Mouse (Mus musculus): ENCODE measurements around the gene Frmd4a. TPM values are rescaled to one million over a fixed set of nuclear protein-coding genes. Genes with fewer than 3 reads are reported as not detected.

The Frmd4a gene
- total RNA-seq (2022), result 1 to 10 TPM; 2.1 to 3.0 (median 2.6) TPM

DNA sequence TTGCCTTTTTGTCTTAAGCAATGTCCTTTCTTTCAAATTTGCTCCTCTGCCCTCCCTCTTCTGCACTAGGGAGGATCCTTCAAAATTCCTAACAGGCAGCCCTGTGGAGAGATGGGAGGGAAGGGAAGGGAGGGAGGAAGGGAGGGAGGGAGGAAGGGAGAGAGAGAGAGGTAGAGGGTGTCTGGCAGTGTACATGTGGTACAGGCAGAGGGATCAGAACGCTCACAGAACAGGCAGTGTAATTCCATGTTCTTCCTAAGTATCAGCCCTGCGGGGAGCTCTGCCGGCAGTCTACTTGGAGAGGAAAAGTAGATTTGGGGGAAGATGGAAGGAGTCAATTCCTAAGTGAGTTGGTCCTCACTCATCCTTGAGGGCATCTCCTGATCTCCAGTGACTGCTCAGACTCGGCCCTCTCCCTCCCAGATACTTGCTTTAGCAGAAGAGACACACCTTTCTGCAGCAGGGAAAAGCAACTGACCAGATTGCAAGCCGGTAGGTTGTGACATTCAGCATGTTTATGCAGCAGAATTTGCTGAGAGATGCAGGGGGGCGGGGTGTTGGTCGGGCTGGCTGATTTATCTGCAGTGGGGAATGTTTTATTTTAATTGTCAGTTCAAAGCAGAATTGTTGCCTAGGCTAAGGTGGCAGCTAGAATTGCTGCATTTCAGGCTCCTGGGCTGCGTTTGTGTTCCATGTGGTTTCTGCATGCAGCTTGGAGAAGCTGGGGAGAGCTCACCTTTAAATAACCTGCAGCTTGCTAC lies at the start of gene Frmd4a:
Frmd4a (plus strand) TSS at position 190 of the 761 bp plus-strand sequence.
- DNase-seq (ENCODE audit: low spot score in 2 of 2), result no peak

DNA sequence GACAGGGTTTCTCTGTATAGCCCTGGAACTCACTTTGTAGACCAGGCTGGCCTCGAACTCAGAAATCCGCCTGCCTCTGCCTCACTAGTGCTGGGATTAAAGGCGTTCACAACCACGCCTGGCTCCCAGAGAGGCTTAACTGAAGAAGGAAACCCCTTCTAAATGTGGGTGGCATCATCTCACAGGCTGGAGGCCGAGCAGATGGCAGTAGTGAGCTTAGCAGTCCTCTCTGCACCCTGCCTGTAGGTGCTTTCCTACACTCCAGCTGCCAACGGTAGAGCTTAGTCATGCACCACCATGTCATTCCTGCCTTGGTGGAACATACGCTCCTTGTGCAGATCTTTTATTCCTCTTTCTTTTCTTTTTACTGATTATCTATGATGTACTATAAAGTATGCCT lies 28.6 kb upstream of the Frmd4a start:
- DNase-seq (ENCODE audit: low spot score in 2 of 2), result no peak

DNA sequence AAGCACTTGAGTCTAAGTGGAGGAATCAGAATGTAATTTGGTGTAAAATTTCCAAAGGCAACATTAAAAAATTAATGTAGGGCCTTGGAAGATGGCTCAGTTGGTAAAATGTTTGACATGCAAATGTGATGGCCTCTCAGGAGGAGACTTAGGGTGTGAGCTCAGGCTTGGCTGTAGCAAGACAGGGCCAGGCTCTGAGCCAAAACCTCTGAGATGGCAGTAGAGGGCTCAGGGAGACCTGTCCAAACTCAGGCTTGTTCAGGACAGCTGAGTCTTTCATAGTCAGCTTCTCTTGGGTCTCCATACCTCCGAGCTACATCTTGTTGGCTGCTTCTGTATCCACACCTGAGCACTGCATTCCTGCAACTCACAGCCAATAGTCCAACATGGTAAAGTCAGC lies 27.1 kb upstream of the Frmd4a start:
- DNase-seq (ENCODE audit: low spot score in 2 of 2), result no peak

DNA sequence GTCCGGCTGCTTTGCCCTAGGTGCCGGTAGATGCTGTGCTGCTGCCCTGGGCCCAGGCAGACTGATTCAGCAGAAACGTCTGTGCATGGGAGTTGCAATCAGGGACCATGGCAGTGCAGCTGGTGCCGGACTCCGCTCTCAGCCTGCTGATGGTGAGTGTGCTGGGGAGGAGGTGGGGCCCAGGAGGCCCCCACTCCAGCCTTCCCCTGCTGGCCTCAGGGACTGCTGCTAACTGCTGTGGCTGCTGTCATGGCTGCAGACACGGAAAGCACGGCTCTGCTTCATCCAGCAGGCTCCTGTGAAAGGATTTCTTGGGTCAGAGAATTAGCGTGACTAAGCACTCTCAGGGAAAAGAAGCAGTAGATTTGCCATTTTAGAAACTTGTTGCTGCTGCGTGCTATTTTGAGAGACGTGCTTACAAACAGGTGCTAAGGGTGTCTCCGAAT lies 937 bp downstream of the Frmd4a start:
- DNase-seq (ENCODE audit: low spot score in 2 of 2), result no peak

DNA sequence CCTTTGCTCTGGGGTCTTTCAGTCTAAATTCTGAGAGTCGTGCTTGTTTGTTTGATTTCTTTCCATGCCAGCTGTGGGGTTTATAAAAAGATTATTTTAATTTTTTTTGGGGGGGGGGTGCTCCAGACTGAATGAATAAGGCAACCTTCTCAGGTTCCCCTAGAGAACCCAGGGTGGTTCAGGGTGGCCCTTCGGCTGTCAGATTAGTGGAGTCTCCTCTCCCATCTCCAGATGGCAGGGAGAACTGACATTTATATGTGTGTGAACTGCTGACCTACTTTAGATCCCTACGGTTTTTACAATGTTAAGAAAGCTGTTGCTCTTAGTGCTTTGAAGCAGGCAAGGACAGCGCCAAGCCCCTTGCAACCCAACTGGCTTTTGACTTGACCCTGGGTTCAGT lies 1.4 kb downstream of the Frmd4a start:
- DNase-seq (ENCODE audit: low spot score in 2 of 2), result no peak

DNA sequence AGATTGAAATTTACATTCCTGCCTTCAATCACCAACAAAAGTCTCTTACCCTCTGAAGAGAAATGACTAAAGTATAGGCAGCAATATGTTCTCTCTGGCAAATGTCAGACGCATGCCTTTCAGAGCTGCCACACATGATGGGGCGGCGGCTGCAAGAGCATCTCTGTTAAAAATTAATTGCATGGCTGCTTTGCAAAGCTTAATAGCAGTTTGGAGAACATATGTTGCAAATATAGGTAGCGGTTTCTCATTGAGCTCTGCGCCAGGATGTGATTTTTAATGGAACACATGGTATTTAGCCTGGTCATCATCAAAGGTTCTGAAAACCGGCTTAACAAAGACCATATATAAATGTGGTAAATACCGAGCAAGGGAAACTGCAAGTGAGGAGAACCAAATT lies 7.4 kb downstream of the Frmd4a start:
- no peak for DNase-seq (ENCODE audit: low spot score in 2 of 2)

DNA sequence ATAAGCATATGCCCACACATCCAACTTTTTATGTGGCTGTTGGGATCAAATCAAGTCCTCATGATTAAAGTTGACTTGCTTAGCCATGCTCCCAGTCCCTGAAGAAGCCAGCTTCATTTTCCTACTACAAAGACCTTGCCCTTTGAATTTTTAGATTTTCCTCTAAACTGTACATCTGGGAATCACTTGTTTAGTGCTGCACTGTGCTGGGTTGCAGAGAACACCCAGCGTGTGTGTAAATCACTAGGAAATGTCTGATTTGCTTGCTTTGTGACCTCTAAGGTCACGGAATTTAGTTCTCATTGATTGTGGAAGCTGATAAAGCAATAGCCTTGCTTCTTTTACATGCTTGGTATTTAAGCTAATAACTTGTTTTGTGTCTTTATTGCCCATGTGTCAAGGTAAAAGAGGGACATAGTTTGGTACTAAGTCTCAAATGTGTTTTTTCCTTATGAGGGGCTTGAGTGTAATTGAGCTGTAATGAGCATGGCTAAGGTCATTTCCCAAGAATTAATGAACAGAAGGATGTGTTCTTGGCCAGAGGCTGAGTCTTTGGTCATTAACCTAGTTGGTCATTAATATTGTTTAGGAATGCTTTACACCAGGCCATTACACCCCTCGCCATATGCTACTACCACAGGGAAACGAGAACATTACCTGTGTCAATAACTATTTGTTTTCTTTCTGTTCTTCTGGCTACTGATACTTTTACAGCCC lies 11.7 kb downstream of the Frmd4a start:
- no peak for DNase-seq (ENCODE audit: low spot score in 2 of 2)

DNA sequence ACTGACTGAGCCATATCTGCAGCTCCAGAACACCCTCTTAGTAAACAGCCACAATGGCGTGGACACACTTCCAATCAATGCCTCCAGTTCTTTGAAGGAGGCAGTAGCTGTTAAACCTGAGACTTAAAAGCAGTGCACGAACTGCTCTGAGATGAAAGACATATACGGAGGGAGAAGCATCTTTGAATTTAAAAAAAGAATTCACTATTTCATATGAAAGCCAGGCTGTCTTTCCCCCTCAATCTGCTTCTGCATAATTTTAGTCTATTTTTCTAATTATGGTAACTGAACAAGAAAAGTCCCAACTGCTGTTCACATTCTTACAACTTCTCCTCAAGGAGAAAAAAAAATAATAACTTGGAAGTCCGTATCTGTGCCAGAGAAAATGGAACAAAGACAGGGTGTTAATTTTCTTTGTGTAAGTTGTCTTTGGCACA lies 18.7 kb downstream of the Frmd4a start:
- no peak for DNase-seq (ENCODE audit: low spot score in 2 of 2)

DNA sequence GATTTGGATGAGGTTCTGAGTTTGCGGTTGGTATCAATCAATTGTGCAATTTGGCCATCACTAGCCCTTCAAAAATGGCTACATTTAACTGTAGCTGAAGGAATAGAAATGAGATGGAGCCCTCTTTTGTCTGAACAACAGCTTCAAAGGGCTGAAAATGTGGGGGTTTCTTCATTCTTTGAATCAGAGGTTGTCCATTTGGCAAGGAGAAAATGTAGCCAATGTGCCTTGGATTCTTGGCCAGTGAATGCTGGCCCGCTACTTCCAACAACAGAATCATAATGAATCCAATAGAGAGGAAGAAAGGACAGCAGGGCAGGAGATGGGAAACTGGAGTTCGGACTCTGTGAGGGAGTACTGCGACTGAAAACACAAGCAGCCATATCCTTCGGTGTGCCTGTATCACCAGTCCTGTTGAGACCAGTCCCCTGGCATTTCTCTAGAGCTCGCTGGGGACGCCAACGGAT lies 19.2 kb downstream of the Frmd4a start:
- no peak for DNase-seq (ENCODE audit: low spot score in 2 of 2)

DNA sequence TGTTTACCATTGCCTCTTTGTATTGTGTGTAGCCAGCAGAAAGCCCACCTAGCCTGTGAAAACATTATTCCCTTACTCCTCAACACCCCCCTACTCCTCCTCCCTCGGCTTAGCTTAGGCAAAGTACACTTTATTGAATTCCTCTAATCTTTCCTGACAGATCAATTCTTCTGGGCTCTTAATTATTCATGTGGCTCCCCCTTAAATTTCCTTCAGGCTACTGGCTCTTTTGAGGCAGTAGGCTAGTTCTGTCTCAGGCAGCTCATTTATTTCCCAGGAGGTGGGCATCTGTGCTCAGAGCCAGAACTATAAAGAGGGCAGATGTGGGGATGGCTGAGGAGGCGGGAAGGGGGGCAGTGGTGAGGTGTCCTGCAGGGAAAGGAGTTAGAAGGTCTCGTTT lies 24.5 kb downstream of the Frmd4a start:
- DNase-seq (ENCODE audit: low spot score in 2 of 2), result no peak

DNA sequence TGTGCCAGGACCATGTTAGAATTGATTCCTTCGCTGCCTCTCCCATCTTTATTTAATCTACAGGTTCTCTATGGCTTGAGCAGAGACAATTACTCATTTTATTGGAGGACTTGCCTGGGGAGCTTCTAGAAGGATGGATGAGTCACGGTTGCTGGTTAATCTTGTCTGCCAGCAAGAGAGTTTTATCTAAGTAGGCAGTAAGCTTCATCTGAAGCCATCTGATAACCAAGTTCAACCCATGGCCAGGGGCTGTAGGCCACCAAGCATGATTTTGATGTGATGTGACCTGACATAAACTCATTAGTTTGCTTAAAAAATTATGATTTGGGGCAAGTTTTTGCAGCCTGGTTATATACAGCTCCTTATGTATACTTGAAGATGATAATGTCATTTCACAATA lies 38.0 kb downstream of the Frmd4a start:
- DNase-seq (ENCODE audit: low spot score in 2 of 2), result no peak

DNA sequence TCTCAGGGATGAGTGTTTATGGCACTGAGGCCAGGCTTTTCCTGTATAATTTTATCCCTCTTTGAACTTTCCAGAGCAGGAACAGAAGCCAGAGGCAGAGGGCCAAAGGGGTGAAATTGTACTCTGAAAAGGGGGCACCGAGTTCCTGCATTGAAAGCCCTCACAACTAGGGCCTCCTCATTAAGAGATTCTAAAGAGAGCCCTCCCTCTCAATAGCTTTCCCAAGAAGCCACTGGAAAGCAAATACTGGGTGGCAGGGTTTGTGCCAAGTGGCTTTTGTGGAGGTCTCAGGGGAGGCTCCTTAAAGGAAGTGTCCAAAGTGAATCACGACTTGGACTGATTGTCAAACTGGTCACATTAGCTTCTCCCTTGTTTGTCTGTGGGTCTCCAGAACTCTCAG lies 43.2 kb downstream of the Frmd4a start:
- no peak for DNase-seq (ENCODE audit: low spot score in 2 of 2)

DNA sequence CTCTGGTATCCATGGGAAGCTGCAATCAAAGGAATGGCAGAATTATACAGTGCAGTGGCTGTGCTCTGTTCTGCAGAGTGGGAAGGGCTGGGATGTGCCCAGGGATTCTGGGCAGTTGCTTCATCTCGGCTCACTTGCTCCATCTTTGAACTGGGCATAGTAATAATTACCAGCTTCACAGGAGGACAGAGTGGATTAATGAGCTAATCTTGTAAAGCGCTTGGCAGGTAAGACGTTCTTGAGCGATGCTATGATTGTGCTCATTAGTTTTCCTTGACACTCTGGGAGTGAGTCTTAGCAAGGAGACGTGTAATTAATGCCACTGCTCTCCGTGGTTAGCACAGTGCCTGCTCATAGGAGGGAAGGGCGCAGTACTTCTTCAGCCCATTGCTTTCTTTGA lies 54.3 kb downstream of the Frmd4a start:
- DNase-seq (ENCODE audit: low spot score in 2 of 2), result no peak

DNA sequence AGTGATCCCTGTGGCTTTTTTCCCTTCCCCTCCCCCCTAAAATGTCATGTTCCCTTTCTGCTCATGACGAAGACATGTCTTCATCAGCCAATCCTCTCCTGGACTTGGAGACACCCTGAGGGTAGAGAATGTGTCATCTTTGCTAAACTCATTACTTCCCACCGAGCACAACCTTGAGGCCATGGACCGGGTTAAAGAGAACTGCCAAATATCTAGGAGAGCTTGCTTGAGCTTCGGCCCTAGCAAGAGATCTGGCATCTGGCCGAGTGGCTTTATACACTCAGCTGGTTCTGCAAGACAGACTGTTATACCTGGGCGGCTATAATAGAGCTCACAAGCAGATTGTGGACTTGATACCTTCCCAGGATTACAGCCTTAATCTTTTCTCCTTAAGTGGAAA lies 66.4 kb downstream of the Frmd4a start:
- no peak for DNase-seq (ENCODE audit: low spot score in 2 of 2)

DNA sequence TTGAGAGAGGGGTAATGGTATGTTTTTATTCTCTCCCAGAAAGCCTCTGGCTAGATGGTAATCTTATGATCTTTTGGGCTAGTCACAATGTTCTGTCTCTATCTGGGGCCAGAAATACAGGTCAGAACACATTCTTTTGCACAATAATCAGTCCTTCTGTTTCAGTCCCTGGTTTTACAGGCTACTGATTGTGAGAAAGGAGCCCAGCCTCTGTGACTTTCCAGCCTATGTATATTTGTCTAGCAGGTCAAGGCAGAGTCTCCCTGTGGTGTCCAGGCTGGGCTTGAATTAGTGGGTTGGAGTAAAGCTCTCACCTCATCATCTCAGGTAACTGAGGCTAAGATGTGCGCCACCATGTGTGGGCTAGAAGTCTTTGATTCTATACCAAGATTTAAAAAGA lies 80.1 kb downstream of the Frmd4a start:
- no peak for DNase-seq (ENCODE audit: low spot score in 2 of 2)

DNA sequence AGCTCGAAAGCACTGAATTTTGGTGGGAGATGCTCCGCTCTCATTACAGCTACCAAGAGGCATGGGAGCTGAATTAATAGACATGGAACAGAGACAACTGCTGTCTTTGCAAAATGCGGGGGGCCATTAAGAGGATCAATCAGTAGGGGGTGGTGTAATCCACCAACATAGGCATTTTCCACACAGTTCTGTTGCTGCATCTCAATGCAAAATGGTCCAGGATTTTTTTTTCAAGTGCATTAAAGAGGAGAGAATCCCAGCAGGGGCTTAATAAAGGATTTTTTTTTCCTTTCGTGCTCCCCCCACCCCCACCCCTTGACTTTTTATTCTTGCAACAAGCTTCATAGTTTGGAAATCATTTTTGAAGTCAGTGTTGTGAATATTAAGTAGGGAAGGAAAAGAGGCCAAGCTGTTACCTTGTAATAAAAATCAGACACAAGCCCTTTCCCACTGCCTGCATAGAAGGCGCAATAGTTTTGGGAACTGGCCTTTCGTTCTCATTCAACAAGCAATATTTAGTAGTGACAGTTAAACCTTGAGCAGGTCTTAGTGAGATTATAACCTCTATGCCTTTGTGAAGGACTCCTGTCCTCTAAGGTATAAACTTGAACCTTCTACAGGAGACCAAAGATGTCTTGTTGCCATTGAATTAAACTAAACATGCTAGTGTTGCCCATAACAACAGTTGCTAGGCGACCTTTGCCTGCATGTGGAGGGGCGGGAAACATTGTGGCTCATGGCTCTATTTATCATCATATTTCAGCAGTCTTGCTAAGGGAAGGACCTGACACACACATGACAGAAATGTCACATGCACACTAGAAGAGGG lies 81.6 kb downstream of the Frmd4a start:
- no peak for DNase-seq (ENCODE audit: low spot score in 2 of 2)

DNA sequence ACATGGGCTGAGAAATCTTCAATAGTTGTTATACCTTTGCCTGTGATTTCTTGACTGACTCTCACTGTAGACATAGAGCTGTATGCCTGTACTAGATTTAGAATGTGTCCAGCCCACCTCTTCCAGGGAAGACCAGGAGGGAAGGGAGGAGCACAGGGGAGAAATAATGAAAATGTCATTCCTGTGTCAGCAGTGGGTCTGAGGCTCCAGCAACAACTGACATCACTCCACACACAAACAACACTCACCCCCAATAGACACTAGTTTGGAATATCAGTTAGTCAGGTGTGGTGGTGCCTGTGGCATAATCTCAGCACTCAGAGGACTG lies 82.2 kb downstream of the Frmd4a start:
- DNase-seq (ENCODE audit: low spot score in 2 of 2), result no peak

DNA sequence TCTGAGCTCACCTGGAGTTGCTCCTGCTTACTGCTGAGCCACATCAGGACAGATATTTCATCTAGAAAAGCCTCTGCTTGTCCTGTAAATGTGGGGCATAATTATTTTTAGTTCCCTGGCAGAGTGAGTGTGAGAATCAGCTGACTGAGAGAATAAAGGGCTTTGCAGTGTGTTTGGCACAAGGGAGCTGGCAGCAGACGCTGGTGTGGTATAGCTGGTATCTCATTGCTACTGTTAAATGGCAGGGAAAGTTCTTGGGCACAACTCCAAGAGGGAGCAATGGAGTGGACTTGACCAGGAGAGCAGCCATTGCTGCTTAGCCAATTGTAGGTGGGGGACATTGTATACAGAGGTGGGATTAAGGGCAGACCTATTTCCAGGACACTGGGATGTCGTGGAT lies 83.9 kb downstream of the Frmd4a start:
- no peak for DNase-seq (ENCODE audit: low spot score in 2 of 2)

DNA sequence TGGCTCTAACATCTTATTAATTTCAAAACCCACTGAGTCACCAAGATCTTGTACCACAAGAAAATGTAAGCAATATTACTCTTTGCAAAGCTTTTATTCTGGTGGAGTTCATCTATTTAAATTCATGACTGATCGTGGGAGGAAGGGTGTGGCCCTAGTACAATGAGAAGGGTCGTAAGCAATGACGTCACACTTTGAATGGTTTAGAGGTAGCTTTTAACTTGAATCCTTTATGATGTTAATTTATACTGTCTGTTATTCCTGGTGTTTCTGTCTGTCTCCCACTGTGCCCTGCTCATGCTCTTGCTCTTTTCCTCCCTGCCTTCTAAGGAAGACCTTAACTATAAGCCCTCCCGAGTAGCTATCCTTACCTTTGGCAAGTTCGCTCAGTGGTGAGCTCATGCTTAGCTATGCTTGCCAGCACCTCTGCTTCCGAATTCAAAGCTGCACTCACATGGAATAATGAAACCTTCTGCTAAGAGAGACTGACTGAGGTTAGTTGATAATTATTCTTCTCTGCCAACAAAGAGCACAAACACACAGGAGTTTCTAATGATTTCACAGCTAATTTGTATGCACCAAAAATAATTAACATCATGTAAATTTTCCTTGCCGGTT lies 95.9 kb downstream of the Frmd4a start:
- no peak for DNase-seq (ENCODE audit: low spot score in 2 of 2)

DNA sequence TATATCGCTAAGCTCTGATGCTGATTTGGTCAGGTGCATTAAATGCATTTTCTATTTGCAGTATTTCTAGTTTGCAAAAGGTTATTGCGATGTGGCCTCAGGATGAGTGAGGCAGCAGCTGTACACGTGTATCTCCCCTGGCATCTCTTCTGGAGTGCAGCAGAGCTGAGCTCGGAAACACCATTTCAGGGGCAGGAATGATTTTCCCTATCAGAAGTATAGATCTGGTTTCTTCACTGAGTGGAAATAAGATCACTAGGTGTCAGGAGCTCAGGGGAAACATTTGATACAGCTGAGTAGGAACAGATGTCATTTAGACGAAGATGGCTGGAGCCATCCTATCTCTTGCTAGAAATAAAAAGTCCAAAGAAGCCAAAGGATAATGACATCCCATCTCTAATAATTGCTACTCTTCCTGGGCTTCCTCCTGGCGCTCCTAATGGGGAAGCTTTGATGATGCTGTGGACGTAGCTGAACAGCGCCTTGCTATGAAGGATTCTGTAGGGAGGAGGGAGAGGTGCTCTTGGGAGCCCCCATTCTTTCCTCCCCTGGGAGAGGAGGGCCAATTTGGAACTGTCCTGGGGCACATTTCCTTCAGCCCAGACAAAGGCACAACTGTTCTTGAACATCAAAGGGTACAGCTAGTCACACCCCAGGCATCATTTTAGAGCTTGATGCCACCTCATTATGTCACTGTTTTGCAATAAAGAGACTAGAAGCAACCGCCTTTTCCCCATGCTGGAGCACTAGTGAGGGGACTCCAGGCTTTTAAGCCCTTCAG lies 102.4 kb downstream of the Frmd4a start:
- no peak for DNase-seq (ENCODE audit: low spot score in 2 of 2)

DNA sequence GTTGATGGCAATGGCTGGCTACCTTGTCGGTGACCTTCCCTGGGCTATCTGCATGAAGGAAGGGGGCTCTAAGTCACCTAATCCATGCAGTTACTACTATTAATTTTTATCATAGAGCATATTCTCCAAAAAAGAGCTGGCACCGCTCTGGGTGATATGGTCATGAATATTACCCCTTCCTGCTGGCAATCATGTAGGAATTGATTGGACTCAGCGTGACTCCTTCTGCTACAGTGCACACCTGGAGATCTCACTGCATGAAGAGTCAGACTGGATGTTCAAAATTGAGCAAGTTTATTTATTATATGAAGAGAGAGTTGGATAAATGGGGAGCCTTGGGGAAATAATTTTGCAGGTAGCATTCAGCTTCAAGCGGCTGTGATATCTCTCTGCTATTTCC lies 113.7 kb downstream of the Frmd4a start:
- DNase-seq (ENCODE audit: low spot score in 2 of 2), result no peak

All from gastrocnemius, adult 8-10 months (tissue).